Mouse (Mus musculus): ENCODE data around the gene Lefty1.

GRCm38 (mm10) chr1:180912792-180913191, 22.0 kb upstream of the Lefty1 start:
- TF ChIP-seq POLR2A (IDR thresholded peaks at IDR 0.05; ENCODE audit: control insufficient read depth, low read depth, low read length) (no peak), CTCF (IDR thresholded peaks at IDR 0.05; ENCODE audit: control insufficient read depth, insufficient read depth, insufficient replicate concordance, low read depth, low read length) (no peak)
